Mouse (Mus musculus): ENCODE results near the gene Cd2. TPM values are rescaled to one million over a fixed set of nuclear protein-coding genes. Genes with fewer than 3 reads are reported as not detected.

The Cd2 gene
- polyA plus RNA-seq, 1 experiment from 2014 or later: not detected

GRCm38 (mm10) chr3:101245212-101245611 lies 42.5 kb downstream of the Cd2 start:
- TF ChIP-seq CTCF (IDR thresholded peaks at IDR 0.05; ENCODE audit: low read depth): no peak
- no peak overlapping the region for H3K4me2 ChIP-seq (replicated peaks; ENCODE audit: low read depth)
- H3K9me3 ChIP-seq (ENCODE audit: control insufficient read depth): no peaks in the 10 kb centered on the region
- H3K4me3 ChIP-seq (ENCODE audit: low read depth, low read length): no peak overlapping the region
- no peak overlapping the region for H3K27ac ChIP-seq (ENCODE audit: low read depth, low read length)
- H3K36me3 ChIP-seq (ENCODE audit: control insufficient read depth, insufficient read depth): no peaks in the 10 kb centered on the region
- no peak for ATAC-seq
- WGBS: 83% methylated on average over 3 of the region's 3 CpGs
- no peaks in the 10 kb centered on the region for H3K4me1 ChIP-seq (replicated peaks; ENCODE audit: control insufficient read depth, insufficient read depth, low read length)
- no peaks in the 10 kb centered on the region for H3K27me3 ChIP-seq (replicated peaks; ENCODE audit: control insufficient read depth, insufficient read depth, low read length)
- H3K9ac ChIP-seq (ENCODE audit: low read depth, low read length): no peak overlapping the region

GRCm38 (mm10) chr3:101243002-101243401 lies 44.7 kb downstream of the Cd2 start:
- Histone ChIP-seq H3K9ac (ENCODE audit: low read depth, low read length) (no peak overlapping the region), H3K4me1 (replicated peaks; ENCODE audit: control insufficient read depth, insufficient read depth, low read length) (no peaks in the 10 kb centered on the region), H3K27ac (ENCODE audit: low read depth, low read length) (no peak overlapping the region), H3K27me3 (replicated peaks; ENCODE audit: control insufficient read depth, insufficient read depth, low read length) (no peaks in the 10 kb centered on the region), H3K4me2 (replicated peaks; ENCODE audit: low read depth) (no peak overlapping the region), H3K36me3 (ENCODE audit: control insufficient read depth, insufficient read depth) (no peaks in the 10 kb centered on the region), H3K9me3 (ENCODE audit: control insufficient read depth) (no peaks in the 10 kb centered on the region), H3K4me3 (ENCODE audit: low read depth, low read length) (no peak overlapping the region)
- whole genome bisulfite sequencing: 89% methylated on average over 2 of the region's 2 CpGs
- no peak for ATAC-seq
- no peak for TF ChIP-seq CTCF (IDR thresholded peaks at IDR 0.05; ENCODE audit: low read depth)

GRCm38 (mm10) chr3:101241866-101242265 lies 45.9 kb downstream of the Cd2 start:
- Histone ChIP-seq H3K27ac (ENCODE audit: low read depth, low read length) (no peak overlapping the region), H3K4me1 (replicated peaks; ENCODE audit: control insufficient read depth, insufficient read depth, low read length) (no peaks in the 10 kb centered on the region), H3K4me3 (ENCODE audit: low read depth, low read length) (no peak overlapping the region), H3K4me2 (replicated peaks; ENCODE audit: low read depth) (no peak overlapping the region), H3K9ac (ENCODE audit: low read depth, low read length) (no peak overlapping the region), H3K36me3 (ENCODE audit: control insufficient read depth, insufficient read depth) (no peaks in the 10 kb centered on the region), H3K9me3 (ENCODE audit: control insufficient read depth) (no peaks in the 10 kb centered on the region), H3K27me3 (replicated peaks; ENCODE audit: control insufficient read depth, insufficient read depth, low read length) (no peaks in the 10 kb centered on the region)
- 83% methylated on average over 3 of the region's 3 CpGs for WGBS
- no peak for TF ChIP-seq CTCF (IDR thresholded peaks at IDR 0.05; ENCODE audit: low read depth)
- ATAC-seq: no peak

GRCm38 (mm10) chr3:101240859-101241258 lies 46.9 kb downstream of the Cd2 start:
- Histone ChIP-seq H3K4me2 (replicated peaks; ENCODE audit: low read depth) (no peak overlapping the region), H3K27ac (ENCODE audit: low read depth, low read length) (no peak overlapping the region)
- ATAC-seq: no peak

GRCm38 (mm10) chr3:101239236-101239635 lies 48.5 kb downstream of the Cd2 start:
- TF ChIP-seq CTCF (IDR thresholded peaks at IDR 0.05; ENCODE audit: low read depth): no peak
- H3K9me3 ChIP-seq (ENCODE audit: control insufficient read depth): no peaks in the 10 kb centered on the region
- no peak overlapping the region for H3K27ac ChIP-seq (ENCODE audit: low read depth, low read length)
- H3K4me1 ChIP-seq (replicated peaks; ENCODE audit: control insufficient read depth, insufficient read depth, low read length): no peaks in the 10 kb centered on the region
- no peaks in the 10 kb centered on the region for H3K27me3 ChIP-seq (replicated peaks; ENCODE audit: control insufficient read depth, insufficient read depth, low read length)
- H3K9ac ChIP-seq (ENCODE audit: low read depth, low read length): no peak overlapping the region
- no peak overlapping the region for H3K4me3 ChIP-seq (ENCODE audit: low read depth, low read length)
- H3K4me2 ChIP-seq (replicated peaks; ENCODE audit: low read depth): no peak overlapping the region
- no peaks in the 10 kb centered on the region for H3K36me3 ChIP-seq (ENCODE audit: control insufficient read depth, insufficient read depth)
- no peak for ATAC-seq
- 84% methylated on average over 4 of the region's 4 CpGs for WGBS

More at GRCm38 (mm10) chr3:101240859-101241258, 46.9 kb downstream of the Cd2 start:
- Histone ChIP-seq H3K36me3 (ENCODE audit: control insufficient read depth, insufficient read depth) (no peaks in the 10 kb centered on the region), H3K9ac (ENCODE audit: low read depth, low read length) (no peak overlapping the region), H3K4me3 (ENCODE audit: low read depth, low read length) (no peak overlapping the region), H3K4me1 (replicated peaks; ENCODE audit: control insufficient read depth, insufficient read depth, low read length) (no peaks in the 10 kb centered on the region), H3K27me3 (replicated peaks; ENCODE audit: control insufficient read depth, insufficient read depth, low read length) (no peaks in the 10 kb centered on the region), H3K9me3 (ENCODE audit: control insufficient read depth) (no peaks in the 10 kb centered on the region)
- no peak for TF ChIP-seq CTCF (IDR thresholded peaks at IDR 0.05; ENCODE audit: low read depth)
- WGBS: 80% methylated on average over 9 of the region's 9 CpGs

- ATAC-seq: no peak
- 85% methylated on average over 6 of the region's 6 CpGs for WGBS
- Histone ChIP-seq H3K4me3 (ENCODE audit: low read depth, low read length) (no peak overlapping the region), H3K36me3 (ENCODE audit: control insufficient read depth, insufficient read depth) (no peaks in the 10 kb centered on the region), H3K4me2 (replicated peaks; ENCODE audit: low read depth) (no peak overlapping the region), H3K27me3 (replicated peaks; ENCODE audit: control insufficient read depth, insufficient read depth, low read length) (no peaks in the 10 kb centered on the region), H3K9me3 (ENCODE audit: control insufficient read depth) (no peaks in the 10 kb centered on the region), H3K9ac (ENCODE audit: low read depth, low read length) (no peak overlapping the region), H3K27ac (ENCODE audit: low read depth, low read length) (no peak overlapping the region), H3K4me1 (replicated peaks; ENCODE audit: control insufficient read depth, insufficient read depth, low read length) (no peaks in the 10 kb centered on the region)
- TF ChIP-seq CTCF (IDR thresholded peaks at IDR 0.05; ENCODE audit: low read depth): no peak
Measured at GRCm38 (mm10) chr3:101238695-101239094, 49.0 kb downstream of the Cd2 start.

Measured in intestine, postnatal 0 days (tissue).